Mouse (Mus musculus) liver, embryonic 14.5 days (tissue): Measurements from ENCODE around the gene Pygo2.

ENCODE experiments used
- CTCF ChIP-seq: IDR thresholded peaks from 2 replicates; pipeline ENCODE4 v1.5.1; 2016; ENCODE audit warnings: antibody characterized with exemption, low read depth, control low read depth
- EP300 ChIP-seq: IDR thresholded peaks from 2 replicates; pipeline ENCODE4 v1.6.1; 2016; ENCODE audit warnings: antibody characterized with exemption, low read depth

- 0 out of 2 replicates have a peak, but pooled peaks have one; percentile 9 for TF ChIP-seq EP300
- TF ChIP-seq CTCF = no peak
Observed at GRCm38 (mm10) chr3:89421002-89421774, 8.8 kb upstream of the Pygo2 start.
